14 mouse cellular contexts compared by ENCODE assay signal in genomic region chr14:78584222-78584621, GRCm38 (mm10). TPM values are rescaled to one million over a fixed set of nuclear protein-coding genes. Genes with fewer than 3 reads are reported as not detected.
DNase-seq lines count a peak whose midpoint lies in the region.
"Had no signal": no experiment of that assay in that cellular context is flagged by ENCODE, and none has a peak within 500 bp of the region (broad histone marks: within the 10 kb centered on the region; RNA-seq: fewer than 3 reads in every experiment).

No protein-coding gene starts in this region.

- DNase-seq in layer of hippocampus, adult 11-12 months (ENCODE audit: low spot score), result peak; percentile 21
- no peak for DNase-seq in layer of hippocampus, postnatal 14 days (ENCODE audit: low spot score in 2 of 2)
- DNase-seq in right cerebral cortex, adult 2 months (ENCODE audit: low spot score in 2 of 2), result peak; percentile 76
- no peak for DNase-seq in right cerebral cortex, postnatal 4 days
- DNase-seq in left cerebral cortex, adult 9 months (ENCODE audit: low spot score in 2 of 2), result peak; percentile 65 to 74
- DNase-seq in lung, postnatal 4 days, result no peak
- no peak for DNase-seq in lung, postnatal 14 days
- DNase-seq: adrenal gland, postnatal 25 days; cerebellum, adult 9-10 months; gastrocnemius, postnatal 36 days; heart, postnatal 4 days; kidney, adult 2 months; liver; thymus, adult 2 months had no signal

RNA-seq across cellular contexts. Expression of gene Akap11, which starts 47.6 kb away (rescaled TPM):
- 100 to 1,000 TPM; 169 to 185 TPM for total RNA-seq in layer of hippocampus, postnatal 14 days (2021)

Comparison
In these comparisons a context has a peak if more than half of its experiments do, and no peak if none do; other contexts are left out.
1. DNase-seq: peak in layer of hippocampus, adult 11-12 months (single experiment), right cerebral cortex, adult 2 months (2 of 2) and left cerebral cortex, adult 9 months (2 of 2); none in layer of hippocampus, postnatal 14 days (0 of 2), right cerebral cortex, postnatal 4 days (single experiment), lung, postnatal 4 days (0 of 2) and lung, postnatal 14 days (single experiment).